Mouse (Mus musculus): ENCODE data around the gene Nrip1. TPM values are rescaled to one million over a fixed set of nuclear protein-coding genes. Genes with fewer than 3 reads are reported as not detected.

The Nrip1 gene
- total and polyA plus RNA-seq, 2 experiments from 2014 or later = 29.5 to 33.7 TPM

GRCm38 (mm10) chr16:76306446-76306845 is 67.2 kb downstream of the Nrip1 start:
- WGBS = 94% methylated on average over 4 of the region's 4 CpGs
- Histone ChIP-seq H3K9me3 (ENCODE audit: low read length) (no peaks in the 10 kb centered on the region), H3K4me1 (ENCODE audit: insufficient read depth, low read length) (no peaks in the 10 kb centered on the region; the same call in 1 of the 2 replicates), H3K27me3 (ENCODE audit: insufficient read depth, low read length) (no peaks in the 10 kb centered on the region), H3K27ac (ENCODE audit: low read depth, low read length) (no peak overlapping the region), H3K36me3 (ENCODE audit: insufficient read depth, low read length) (no peaks in the 10 kb centered on the region), H3K4me2 (ENCODE audit: low read depth, low read length, poor library complexity, severe bottlenecking) (no peak overlapping the region), H3K9ac (replicated peaks; ENCODE audit: low read length, poor library complexity, severe bottlenecking) (no peak overlapping the region), H3K4me3 (ENCODE audit: low read depth, low read length) (no peak overlapping the region)
- TF ChIP-seq CTCF (IDR thresholded peaks at IDR 0.05) = no peak
- DNase-seq (ENCODE audit: low spot score) (no peak), ATAC-seq (ENCODE audit: low FRiP score) (no peak)

DNA sequence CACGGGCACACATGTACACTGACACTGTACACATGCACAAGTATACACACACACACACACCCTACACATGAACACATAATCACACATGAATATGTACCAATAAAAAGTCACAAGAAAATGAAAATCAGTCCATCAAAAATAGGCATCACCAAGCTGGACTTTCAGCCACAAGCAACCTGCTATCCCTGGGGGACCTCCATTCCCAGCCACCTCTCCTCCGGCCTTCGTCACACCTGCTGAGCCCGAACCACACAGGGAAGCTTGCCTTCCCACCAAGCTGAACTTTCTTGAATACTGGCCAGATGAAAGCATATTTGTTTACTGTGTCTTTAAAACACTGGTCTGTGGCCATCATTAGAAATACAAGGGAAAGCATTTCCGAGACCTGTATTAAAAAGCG is 70.2 kb downstream of the Nrip1 start:
- 84% methylated on average over 6 of the region's 6 CpGs for WGBS
- H3K27me3 ChIP-seq (ENCODE audit: insufficient read depth, low read length) = no peaks in the 10 kb centered on the region
- no peak overlapping the region for H3K9ac ChIP-seq (replicated peaks; ENCODE audit: low read length, poor library complexity, severe bottlenecking)
- H3K4me1 ChIP-seq (ENCODE audit: insufficient read depth, low read length) = no peaks in the 10 kb centered on the region; the same call in 1 of the 2 replicates
- no peak for TF ChIP-seq CTCF (IDR thresholded peaks at IDR 0.05)
- ATAC-seq (ENCODE audit: low FRiP score) = no peak
- H3K9me3 ChIP-seq (ENCODE audit: low read length) = no peaks in the 10 kb centered on the region
- no peaks in the 10 kb centered on the region for H3K36me3 ChIP-seq (ENCODE audit: insufficient read depth, low read length)
- no peak for DNase-seq (ENCODE audit: low spot score)
- no peak overlapping the region for H3K27ac ChIP-seq (ENCODE audit: low read depth, low read length)
- no peak overlapping the region for H3K4me3 ChIP-seq (ENCODE audit: low read depth, low read length)
- no peak overlapping the region for H3K4me2 ChIP-seq (ENCODE audit: low read depth, low read length, poor library complexity, severe bottlenecking)

- WGBS = 49% methylated on average over 7 of the region's 7 CpGs
- ATAC-seq (ENCODE audit: low FRiP score) = no peak
- Histone ChIP-seq H3K27me3 (ENCODE audit: insufficient read depth, low read length) (no peaks in the 10 kb centered on the region), H3K9ac (replicated peaks; ENCODE audit: low read length, poor library complexity, severe bottlenecking) (no peak overlapping the region), H3K27ac (ENCODE audit: low read depth, low read length) (no peak overlapping the region), H3K4me3 (ENCODE audit: low read depth, low read length) (no peak overlapping the region), H3K36me3 (ENCODE audit: insufficient read depth, low read length) (no peaks in the 10 kb centered on the region), H3K4me2 (ENCODE audit: low read depth, low read length, poor library complexity, severe bottlenecking) (no peak overlapping the region), H3K9me3 (ENCODE audit: low read length) (no peaks in the 10 kb centered on the region), H3K4me1 (ENCODE audit: insufficient read depth, low read length) (no peaks in the 10 kb centered on the region; the same call in 1 of the 2 replicates)
- no peak for TF ChIP-seq CTCF (IDR thresholded peaks at IDR 0.05)
- no peak for DNase-seq (ENCODE audit: low spot score)
These were observed 71.9 kb downstream of the Nrip1 start for GRCm38 (mm10) chr16:76301728-76302050.

DNA sequence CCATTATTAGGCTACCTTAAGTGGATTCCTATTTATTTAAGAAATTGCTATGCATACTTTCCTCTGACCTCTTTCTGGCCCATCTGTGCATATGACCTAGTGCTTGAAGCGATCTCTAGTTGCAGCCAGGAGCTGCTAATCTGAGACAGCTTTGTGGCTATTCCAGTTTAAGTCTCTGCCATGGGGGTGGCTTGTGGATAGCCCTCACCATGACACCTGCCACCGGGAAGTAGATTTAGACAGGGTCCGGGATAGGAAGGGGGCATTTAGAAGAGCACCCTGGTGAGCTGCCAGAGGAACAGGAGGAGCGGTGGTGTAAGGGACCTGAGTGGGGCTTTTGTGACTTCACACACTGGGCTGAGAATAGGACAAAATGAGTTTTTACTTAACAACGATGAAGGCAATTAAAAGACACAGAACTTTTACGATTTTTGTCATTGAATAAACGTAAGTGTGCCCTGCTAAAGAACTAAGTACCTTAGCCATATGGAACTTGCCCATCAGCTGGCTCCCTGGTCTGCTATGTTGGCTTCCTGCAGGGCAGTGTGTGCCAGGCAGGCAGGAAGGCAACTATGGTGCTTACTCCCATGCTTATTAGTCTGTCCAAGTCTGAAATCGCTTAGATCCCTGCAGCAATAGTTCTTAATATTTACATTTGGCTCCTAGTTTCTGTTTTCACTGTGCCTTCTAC is 72.4 kb downstream of the Nrip1 start:
- Histone ChIP-seq H3K9me3 (ENCODE audit: low read length) (no peaks in the 10 kb centered on the region), H3K27ac (ENCODE audit: low read depth, low read length) (no peak overlapping the region), H3K36me3 (ENCODE audit: insufficient read depth, low read length) (no peaks in the 10 kb centered on the region), H3K9ac (replicated peaks; ENCODE audit: low read length, poor library complexity, severe bottlenecking) (no peak overlapping the region), H3K4me3 (ENCODE audit: low read depth, low read length) (no peak overlapping the region), H3K4me1 (ENCODE audit: insufficient read depth, low read length) (no peaks in the 10 kb centered on the region; the same call in 1 of the 2 replicates), H3K27me3 (ENCODE audit: insufficient read depth, low read length) (no peaks in the 10 kb centered on the region), H3K4me2 (ENCODE audit: low read depth, low read length, poor library complexity, severe bottlenecking) (no peak overlapping the region)
- TF ChIP-seq CTCF (IDR thresholded peaks at IDR 0.05) = no peak
- 70% methylated on average over 8 of the region's 8 CpGs for WGBS
- no peak for DNase-seq (ENCODE audit: low spot score)
- no peak for ATAC-seq (ENCODE audit: low FRiP score)

GRCm38 (mm10) chr16:76300452-76300851 is 73.2 kb downstream of the Nrip1 start:
- H3K36me3 ChIP-seq (ENCODE audit: insufficient read depth, low read length) = no peaks in the 10 kb centered on the region
- H3K27ac ChIP-seq (ENCODE audit: low read depth, low read length) = no peak overlapping the region
- ATAC-seq (ENCODE audit: low FRiP score) (no peak), DNase-seq (ENCODE audit: low spot score) (no peak)
- WGBS = 97% methylated on average over 6 of the region's 6 CpGs
- no peak overlapping the region for H3K4me2 ChIP-seq (ENCODE audit: low read depth, low read length, poor library complexity, severe bottlenecking)
- H3K4me3 ChIP-seq (ENCODE audit: low read depth, low read length) = no peak overlapping the region
- no peaks in the 10 kb centered on the region; the same call in none of the 2 replicates for H3K4me1 ChIP-seq (ENCODE audit: insufficient read depth, low read length)
- no peak overlapping the region for H3K9ac ChIP-seq (replicated peaks; ENCODE audit: low read length, poor library complexity, severe bottlenecking)
- TF ChIP-seq CTCF (IDR thresholded peaks at IDR 0.05) = no peak
- H3K27me3 ChIP-seq (ENCODE audit: insufficient read depth, low read length) = no peaks in the 10 kb centered on the region
- no peaks in the 10 kb centered on the region for H3K9me3 ChIP-seq (ENCODE audit: low read length)

DNA sequence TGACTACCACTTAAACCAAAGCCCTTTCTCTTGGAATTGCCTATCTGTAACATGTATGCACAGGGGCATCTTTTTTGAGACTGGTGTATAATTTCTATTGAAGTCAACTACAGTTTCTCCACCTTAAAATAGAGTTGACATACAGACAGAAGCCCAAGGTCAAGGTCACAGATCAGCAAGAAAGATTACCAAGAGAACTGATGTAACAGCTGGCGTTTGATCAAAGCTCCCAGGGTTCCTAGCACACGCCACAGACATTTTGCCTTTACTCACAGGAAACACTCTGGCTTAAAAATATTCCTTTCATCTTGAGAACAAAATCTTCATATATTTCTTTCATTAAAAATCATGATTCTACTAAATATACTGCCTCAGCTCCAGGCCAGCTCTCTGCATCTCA is 74.1 kb downstream of the Nrip1 start:
- Histone ChIP-seq H3K27ac (ENCODE audit: low read depth, low read length) (no peak overlapping the region), H3K27me3 (ENCODE audit: insufficient read depth, low read length) (no peaks in the 10 kb centered on the region), H3K4me3 (ENCODE audit: low read depth, low read length) (no peak overlapping the region), H3K9ac (replicated peaks; ENCODE audit: low read length, poor library complexity, severe bottlenecking) (no peak overlapping the region), H3K9me3 (ENCODE audit: low read length) (no peaks in the 10 kb centered on the region), H3K4me2 (ENCODE audit: low read depth, low read length, poor library complexity, severe bottlenecking) (no peak overlapping the region), H3K4me1 (ENCODE audit: insufficient read depth, low read length) (no peaks in the 10 kb centered on the region; the same call in none of the 2 replicates), H3K36me3 (ENCODE audit: insufficient read depth, low read length) (peaks cover 2% of the 10 kb centered on the region; the same call in 1 of the 2 replicates)
- 37% methylated on average over 2 of the region's 2 CpGs for WGBS
- DNase-seq (ENCODE audit: low spot score) = no peak
- TF ChIP-seq CTCF (IDR thresholded peaks at IDR 0.05) = no peak
- ATAC-seq (ENCODE audit: low FRiP score) = no peak

All from midbrain, postnatal 0 days (tissue).